Mouse (Mus musculus) CD4-positive naive resting alpha-beta T cell, adult 76 days (primary cell): Measurements from ENCODE around the gene Rfng. TPM values are rescaled to one million over a fixed set of nuclear protein-coding genes. Genes with fewer than 3 reads are reported as not detected.

Experiments used
- total RNA-seq: library from RNA; stranded (reverse); gene quantifications from one replicate; pipeline ENCODE4 v1.2.4, GENCODE M21; 2023

Gene Rfng
- 12.3 TPM for total RNA-seq

GRCm38 (mm10) chr11:120784064-120784791 lies at the start of gene Rfng, which contains the start of gene Gps1:
Gene Rfng, minus strand, starts transcription at chr11:120784207.
Gene Gps1, plus strand, starts transcription at chr11:120784272.

GRCm38 (mm10) chr11:120823956-120824786 lies 40.2 kb upstream of the Rfng start, which contains the start of gene Fasn:
Gene Fasn, minus strand, starts transcription at chr11:120824547.

GRCm38 (mm10) chr11:120795756-120796613 lies 12.0 kb upstream of the Rfng start, which contains the start of gene Dus1l:
Gene Dus1l, minus strand, starts transcription at chr11:120796403.

GRCm38 (mm10) chr11:120762672-120763041 lies 21.4 kb downstream of the Rfng start, which contains the start of gene Hmga1b:
Gene Hmga1b, plus strand, starts transcription at chr11:120762794.

GRCm38 (mm10) chr11:120731858-120732680 lies 51.9 kb downstream of the Rfng start, which contains the start of gene Cbr2:
Gene Cbr2, minus strand, starts transcription at chr11:120732114.

Other genes starting within 250 kb of the Rfng start
- 37.9 TPM for gene Mcrip1, start 234.5 kb downstream of the Rfng start, total RNA-seq
- not detected for gene Ppp1r27, start 233.1 kb downstream of the Rfng start, total RNA-seq
- gene P4hb, start 211.0 kb downstream of the Rfng start, total RNA-seq = 114 TPM
- 372 TPM for gene Arhgdia, start 202.6 kb downstream of the Rfng start, total RNA-seq
- 104 TPM for gene Alyref, start 185.8 kb downstream of the Rfng start, total RNA-seq
- 57.5 TPM for gene Anapc11, start 185.8 kb downstream of the Rfng start, total RNA-seq
- gene Npb, start 175.7 kb downstream of the Rfng start, total RNA-seq = 6.0 TPM
- 152 TPM for gene Pcyt2, start 166.3 kb downstream of the Rfng start, total RNA-seq
- 96.6 TPM for gene Sirt7, start 159.0 kb downstream of the Rfng start, total RNA-seq
- gene Mafg, start 150.6 kb downstream of the Rfng start, total RNA-seq = 53.1 TPM
- gene Pycr1, start 140.4 kb downstream of the Rfng start, total RNA-seq = 2.8 TPM
- not detected for gene Myadml2, start 136.0 kb downstream of the Rfng start, total RNA-seq
- not detected for gene Notum, start 123.0 kb downstream of the Rfng start, total RNA-seq
- 106 TPM for gene Aspscr1, start 111.2 kb downstream of the Rfng start, total RNA-seq
- 18.0 TPM for gene Cenpx, start 70.5 kb downstream of the Rfng start, total RNA-seq
- gene Lrrc45, start 70.3 kb downstream of the Rfng start, total RNA-seq = 31.1 TPM
- gene Rac3, start 62.7 kb downstream of the Rfng start, total RNA-seq = 1.1 TPM
- gene Dcxr, start 56.9 kb downstream of the Rfng start, total RNA-seq = 3.0 TPM
- not detected for gene Cbr2, start 52.1 kb downstream of the Rfng start, total RNA-seq
- 22.0 TPM for gene Hmga1b, start 21.4 kb downstream of the Rfng start, total RNA-seq
- 56.1 TPM for gene Gps1, start 65 bp upstream of the Rfng start, total RNA-seq
- gene Dus1l, start 12.2 kb upstream of the Rfng start, total RNA-seq = 51.9 TPM
- gene Fasn, start 40.3 kb upstream of the Rfng start, total RNA-seq = 142 TPM
- 0.44 TPM for gene Ccdc57, start 148.7 kb upstream of the Rfng start, total RNA-seq
- gene Slc16a3, start 164.3 kb upstream of the Rfng start, total RNA-seq = 7.7 TPM
- 153 TPM for gene Csnk1d, start 207.1 kb upstream of the Rfng start, total RNA-seq